ENCODE assay signal across 27 mouse cellular contexts in the genomic region with DNA sequence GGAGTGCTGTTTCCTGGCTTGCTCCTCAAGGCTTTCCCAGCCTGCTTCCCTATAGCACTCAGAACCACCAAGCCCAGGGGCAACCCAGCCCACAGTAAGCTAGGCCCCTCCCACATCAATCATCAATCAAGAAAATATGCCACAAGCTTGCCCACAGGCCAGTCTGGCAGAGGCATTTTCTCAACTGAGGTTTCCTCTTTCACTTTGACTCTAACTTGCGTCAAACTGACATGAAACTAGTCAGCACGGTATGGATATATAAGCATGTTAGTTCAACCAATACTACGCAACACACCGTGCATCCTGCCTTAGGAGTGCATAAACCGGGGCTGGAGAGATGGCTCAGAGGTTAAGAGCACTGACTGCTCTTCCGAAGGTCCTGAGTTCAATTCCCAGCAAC. TPM values are rescaled to one million over a fixed set of nuclear protein-coding genes. Genes with fewer than 3 reads are reported as not detected.
DNase-seq lines count a peak whose midpoint lies in the region; ATAC-seq and TF ChIP-seq lines count a peak whose summit lies in the region.
"Had no signal": no experiment of that assay in that cellular context is flagged by ENCODE, and none has a peak within 500 bp of the region (broad histone marks: within the 10 kb centered on the region; RNA-seq: fewer than 3 reads in every experiment).

No protein-coding gene starts in this region.

- no peaks in the 10 kb centered on the region for H3K9me3 ChIP-seq in kidney, embryonic 14.5 days (ENCODE audit: control insufficient read depth, low read length)
- H3K9me3 ChIP-seq: embryonic facial prominence, embryonic 12.5 days; heart, embryonic 10.5 days; midbrain, embryonic 15.5 days had no signal

- no peak for TF ChIP-seq POLR2A in kidney, adult 2 months (IDR thresholded peaks at IDR 0.05; ENCODE audit: low read depth, low read length)

- no peak overlapping the region for H3K27ac ChIP-seq in kidney, adult 2 months (ENCODE audit: insufficient read depth, low read depth, low read length)
- H3K27ac ChIP-seq in kidney, embryonic 14.5 days (ENCODE audit: low read depth, low read length): no peak overlapping the region
- H3K27ac ChIP-seq: embryonic facial prominence, embryonic 12.5 days; heart, embryonic 10.5 days; hindbrain, embryonic 14.5 days; macrophage; midbrain, embryonic 15.5 days had no signal

- no peak for ATAC-seq in kidney, embryonic 14.5 days (ENCODE audit: low FRiP score, low TSS enrichment)
- ATAC-seq in megakaryocyte, adult 5-6 weeks (ENCODE audit: poor library complexity, severe bottlenecking): peak; percentile 78
- ATAC-seq: midbrain, embryonic 15.5 days had no signal

- WGBS in kidney, adult 2 months: 84% methylated on average over 6 of the region's 6 CpGs
- 85% methylated on average over 6 of the region's 6 CpGs for WGBS in kidney, embryonic 14.5 days

- H3K36me3 ChIP-seq in kidney, adult 2 months (ENCODE audit: control insufficient read depth, insufficient read depth, low read length): no peaks in the 10 kb centered on the region
- H3K36me3 ChIP-seq in kidney, embryonic 14.5 days (ENCODE audit: control insufficient read depth, insufficient read depth, low read length): no peaks in the 10 kb centered on the region
- H3K36me3 ChIP-seq: embryonic facial prominence, embryonic 12.5 days; heart, embryonic 10.5 days had no signal

- no peak overlapping the region for H3K4me3 ChIP-seq in kidney, adult 2 months (ENCODE audit: insufficient read depth, low read depth, low read length)
- H3K4me3 ChIP-seq in kidney, embryonic 14.5 days (ENCODE audit: low read length): no peak overlapping the region
- H3K4me3 ChIP-seq: embryonic facial prominence, embryonic 12.5 days; heart, embryonic 10.5 days; midbrain, embryonic 15.5 days had no signal

- peak; percentile 17 for DNase-seq in kidney, adult 2 months
- DNase-seq in T-cell, adult 2 months (ENCODE audit: low spot score): peak; percentile 63
- DNase-seq in spleen, postnatal 4 days (ENCODE audit: low spot score in 2 of 2): no peak
- no peak for DNase-seq in cerebellum, adult 8-10 months
- no peak for DNase-seq in urinary bladder, adult 18-20 months (ENCODE audit: low spot score in 2 of 2)
- DNase-seq in Muller cell, postnatal 12 days (ENCODE audit: inconsistent ontology term): no peak
- DNase-seq: adrenal gland, postnatal 14 days; cerebellum, adult 18-20 months; gastrocnemius, postnatal 14 days; heart, postnatal 14 days; kidney, adult 8-10 months; kidney, postnatal 4 days; lung, adult 2 months; right cerebral cortex, postnatal 14 days; thymus, postnatal 14 days had no signal

- no peaks in the 10 kb centered on the region for H3K4me1 ChIP-seq in kidney, adult 2 months (ENCODE audit: control insufficient read depth, insufficient read depth, low read length)
- no peaks in the 10 kb centered on the region for H3K4me1 ChIP-seq in kidney, embryonic 14.5 days (ENCODE audit: control insufficient read depth, insufficient read depth, low read length)
- H3K4me1 ChIP-seq: embryonic facial prominence, embryonic 12.5 days; heart, embryonic 10.5 days; midbrain, embryonic 15.5 days had no signal

- no peaks in the 10 kb centered on the region for H3K27me3 ChIP-seq in kidney, adult 2 months (replicated peaks; ENCODE audit: control insufficient read depth, insufficient read depth, low read length)
- H3K27me3 ChIP-seq in kidney, embryonic 14.5 days (ENCODE audit: control insufficient read depth, insufficient read depth, low read length): no peaks in the 10 kb centered on the region
- H3K27me3 ChIP-seq: embryonic facial prominence, embryonic 12.5 days; midbrain, embryonic 15.5 days had no signal

- H3K9ac ChIP-seq in kidney, embryonic 14.5 days (ENCODE audit: low read depth, low read length): no peak overlapping the region
- H3K9ac ChIP-seq: embryonic facial prominence, embryonic 12.5 days; hindbrain, embryonic 14.5 days; midbrain, embryonic 15.5 days had no signal

- no peak overlapping the region for H3K4me2 ChIP-seq in kidney, embryonic 14.5 days (replicated peaks; ENCODE audit: low read depth, low read length)
- H3K4me2 ChIP-seq: embryonic facial prominence, embryonic 12.5 days; hindbrain, embryonic 14.5 days; midbrain, embryonic 15.5 days had no signal

- no peak for TF ChIP-seq CTCF in kidney, adult 2 months (conservative IDR thresholded peaks at IDR 0.05; ENCODE audit: insufficient read depth, insufficient read length, low read depth, low read length)

RNA-seq across cellular contexts. Expression of a gene that starts 14.3 kb away (rescaled TPM):
- 0.03 TPM in 1 of 2 replicates, not detected in the other for polyA plus RNA-seq in kidney, adult 2 months (2012; rRNA removed)
- polyA plus RNA-seq in kidney, embryonic 14.5 days (2014; fragmentation: Nextera tagmentation; extraction: Ambion mirVana): not detected in 2 replicates
- total RNA-seq in megakaryocyte, adult 5-6 weeks (2015): not detected in 2 replicates
- not detected in 2 replicates for total RNA-seq in megakaryocyte, adult 5-6 weeks (2017)
- total RNA-seq: adrenal gland, postnatal 14 days; gastrocnemius, postnatal 14 days; heart, postnatal 14 days; layer of hippocampus, postnatal 14 days; left cerebral cortex, postnatal 36 days had no signal
- polyA plus RNA-seq: C2C12; frontal cortex, adult 2 months; hindbrain, embryonic 14.5 days; lung, adult 2 months; macrophage; midbrain, embryonic 15.5 days; neural tube, embryonic 11.5 days had no signal

RNA-seq across cellular contexts. Expression of a gene that starts 27.0 kb away (rescaled TPM):
- polyA plus RNA-seq in kidney, adult 2 months (2012; rRNA removed): 1.2 and 3.8 TPM in 2 replicates
- polyA plus RNA-seq in kidney, embryonic 14.5 days (2014; fragmentation: Nextera tagmentation; extraction: Ambion mirVana): 41.7 and 60.9 TPM in 2 replicates
- total RNA-seq in megakaryocyte, adult 5-6 weeks (2015): 30.0 and 33.3 TPM in 2 replicates
- 36.5 and 46.9 TPM in 2 replicates for total RNA-seq in megakaryocyte, adult 5-6 weeks (2017)

Comparison
In these comparisons a context has a peak if more than half of its experiments do, and no peak if none do; other contexts are left out.
1. DNase-seq: peak in kidney, adult 2 months (single experiment) and T-cell, adult 2 months (single experiment); none in spleen, postnatal 4 days (0 of 2), cerebellum, adult 8-10 months (single experiment), urinary bladder, adult 18-20 months (0 of 2) and Muller cell, postnatal 12 days (single experiment).